Mouse (Mus musculus): ENCODE measurements around the gene Cemip2.

The Cemip2 gene

GRCm38 (mm10) chr19:21778147-21778917 is at the start of gene Cemip2:
Gene Cemip2, plus strand, starts transcription at chr19:21778342.
- peak; percentile 97 for DNase-seq

- no peak for DNase-seq
Observed at GRCm38 (mm10) chr19:21728342-21728741, 49.8 kb upstream of the Cemip2 start.

- no peak for DNase-seq
Observed at GRCm38 (mm10) chr19:21731887-21732286, 46.3 kb upstream of the Cemip2 start.

- no peak for DNase-seq
Observed at GRCm38 (mm10) chr19:21733176-21733575, 45.0 kb upstream of the Cemip2 start.

- peak; percentile 70 for DNase-seq
Observed at GRCm38 (mm10) chr19:21734112-21734511, 44.0 kb upstream of the Cemip2 start.

GRCm38 (mm10) chr19:21737446-21737845 is 40.7 kb upstream of the Cemip2 start:
- DNase-seq, result no peak

- peak; percentile 69 for DNase-seq
Observed at GRCm38 (mm10) chr19:21737881-21738590, 40.1 kb upstream of the Cemip2 start.

GRCm38 (mm10) chr19:21738591-21739280 is 39.4 kb upstream of the Cemip2 start:
- peak; percentile 28 for DNase-seq

- peak; percentile 97 for DNase-seq
Observed at GRCm38 (mm10) chr19:21742138-21742537, 36.0 kb upstream of the Cemip2 start.

- peak; percentile 46 for DNase-seq
Observed at GRCm38 (mm10) chr19:21745586-21745985, 32.6 kb upstream of the Cemip2 start.

GRCm38 (mm10) chr19:21747356-21747755 is 30.8 kb upstream of the Cemip2 start:
- DNase-seq, result peak; percentile 74

GRCm38 (mm10) chr19:21750154-21750553 is 28.0 kb upstream of the Cemip2 start:
- no peak for DNase-seq

GRCm38 (mm10) chr19:21761676-21762075 is 16.5 kb upstream of the Cemip2 start:
- DNase-seq, result no peak

- DNase-seq, result no peak
Observed at GRCm38 (mm10) chr19:21764013-21764412, 14.1 kb upstream of the Cemip2 start.

- DNase-seq, result no peak
Observed at GRCm38 (mm10) chr19:21764738-21765137, 13.4 kb upstream of the Cemip2 start.

GRCm38 (mm10) chr19:21767500-21768045 is 10.6 kb upstream of the Cemip2 start:
- DNase-seq, result no peak

GRCm38 (mm10) chr19:21769796-21770195 is 8.3 kb upstream of the Cemip2 start:
- no peak for DNase-seq

- DNase-seq, result no peak
Observed at GRCm38 (mm10) chr19:21771586-21771985, 6.6 kb upstream of the Cemip2 start.

GRCm38 (mm10) chr19:21773621-21774020 is 4.5 kb upstream of the Cemip2 start:
- no peak for DNase-seq

- DNase-seq, result no peak
Observed at GRCm38 (mm10) chr19:21775629-21776028, 2.5 kb upstream of the Cemip2 start.

GRCm38 (mm10) chr19:21776671-21777070 is 1.5 kb upstream of the Cemip2 start:
- no peak for DNase-seq

GRCm38 (mm10) chr19:21777171-21777731 is 891 bp upstream of the Cemip2 start:
- peak; percentile 56 for DNase-seq

GRCm38 (mm10) chr19:21779106-21779505 is 964 bp downstream of the Cemip2 start:
- DNase-seq, result no peak

Measured in cerebellum, adult 8-10 months (tissue).